Comparison of ENCODE assay signal across 28 mouse cellular contexts in the genomic region with DNA sequence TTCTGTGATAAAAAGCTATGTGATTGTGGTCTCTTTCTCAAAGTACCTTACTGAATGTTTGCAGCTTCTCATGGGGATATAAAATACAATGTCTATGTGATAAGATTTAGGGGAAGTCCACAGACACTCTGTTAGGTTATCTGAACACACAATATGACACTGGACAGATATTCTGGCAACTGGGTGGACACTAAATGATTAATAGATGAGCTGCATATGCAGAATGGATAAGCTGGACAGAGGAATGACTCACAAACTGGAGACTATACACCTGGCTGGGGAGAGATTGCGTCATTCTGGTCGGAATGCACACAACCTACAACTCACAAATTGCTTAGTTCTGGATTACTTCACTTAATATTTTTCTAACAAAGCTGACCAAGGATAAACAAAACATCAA. TPM values are rescaled to one million over a fixed set of nuclear protein-coding genes. Genes with fewer than 3 reads are reported as not detected.
A peak's percentile ranks its signal among the peaks of the same experiment; 100 is the strongest.
DNase-seq lines count a peak whose midpoint lies in the region; ATAC-seq and TF ChIP-seq lines count a peak whose summit lies in the region.
"Had no signal": no experiment of that assay in that cellular context is flagged by ENCODE, and none has a peak within 500 bp of the region (broad histone marks: within the 10 kb centered on the region; RNA-seq: fewer than 3 reads in every experiment).

No protein-coding gene starts in this region.

- H3K27me3 ChIP-seq in liver, embryonic 11.5 days (replicated peaks; ENCODE audit: control insufficient read depth, insufficient read depth, low read length) = no peaks in the 10 kb centered on the region
- no peaks in the 10 kb centered on the region for H3K27me3 ChIP-seq in liver, postnatal 0 days (ENCODE audit: insufficient read depth, low read length)
- no peaks in the 10 kb centered on the region for H3K27me3 ChIP-seq in liver, embryonic 16.5 days (ENCODE audit: control insufficient read depth, insufficient read depth, low read depth, low read length)
- H3K27me3 ChIP-seq in midbrain, embryonic 11.5 days (ENCODE audit: control insufficient read depth, insufficient read depth, low read length) = peaks cover 2% of the 10 kb centered on the region
- H3K27me3 ChIP-seq: CH12.LX; embryonic facial prominence, embryonic 15.5 days; forebrain, embryonic 12.5 days; hindbrain, embryonic 15.5 days; limb, embryonic 15.5 days; megakaryocyte, embryonic 14.5 days had no signal

- H3K9ac ChIP-seq in liver, embryonic 11.5 days (ENCODE audit: low read depth, low read length) = no peak overlapping the region
- no peak overlapping the region for H3K9ac ChIP-seq in liver, postnatal 0 days (replicated peaks)
- H3K9ac ChIP-seq in liver, embryonic 16.5 days (ENCODE audit: low read depth, low read length) = no peak overlapping the region
- H3K9ac ChIP-seq in midbrain, embryonic 11.5 days (ENCODE audit: low read length) = no peak overlapping the region
- H3K9ac ChIP-seq: embryonic facial prominence, embryonic 15.5 days; forebrain, embryonic 12.5 days; hindbrain, embryonic 15.5 days; limb, embryonic 15.5 days had no signal

- 0 out of 2 replicates have a peak, but pooled peaks cover 4% of the 10 kb centered on the region for H3K4me1 ChIP-seq in liver, embryonic 11.5 days (replicated peaks; ENCODE audit: control insufficient read depth, insufficient read depth, low read length)
- H3K4me1 ChIP-seq in liver, postnatal 0 days (ENCODE audit: insufficient read depth) = peaks cover 12% of the 10 kb centered on the region
- peaks cover 18% of the 10 kb centered on the region for H3K4me1 ChIP-seq in liver, embryonic 16.5 days (ENCODE audit: control insufficient read depth, low read depth, low read length)
- H3K4me1 ChIP-seq in midbrain, embryonic 11.5 days (ENCODE audit: control insufficient read depth, insufficient read depth, low read length) = peaks cover 11% of the 10 kb centered on the region
- H3K4me1 ChIP-seq: embryonic facial prominence, embryonic 10.5 days; hindbrain, embryonic 10.5 days; limb, embryonic 10.5 days had no signal

- H3K9me3 ChIP-seq in liver, embryonic 11.5 days (ENCODE audit: control insufficient read depth, low read length) = no peaks in the 10 kb centered on the region
- no peaks in the 10 kb centered on the region for H3K9me3 ChIP-seq in liver, postnatal 0 days (ENCODE audit: low read length)
- no peaks in the 10 kb centered on the region for H3K9me3 ChIP-seq in liver, embryonic 16.5 days (replicated peaks; ENCODE audit: control insufficient read depth, low read length)
- no peaks in the 10 kb centered on the region for H3K9me3 ChIP-seq in midbrain, embryonic 11.5 days (ENCODE audit: control insufficient read depth, low read length)
- H3K9me3 ChIP-seq: embryonic facial prominence, embryonic 10.5 days; embryonic facial prominence, embryonic 15.5 days; forebrain, embryonic 12.5 days; hindbrain, embryonic 10.5 days; hindbrain, embryonic 15.5 days; limb, embryonic 10.5 days; limb, embryonic 15.5 days; megakaryocyte, embryonic 14.5 days had no signal

- peaks cover 16% of the 10 kb centered on the region for H3K36me3 ChIP-seq in liver, embryonic 11.5 days (ENCODE audit: control insufficient read depth, insufficient read depth, low read length)
- peaks cover 42% of the 10 kb centered on the region for H3K36me3 ChIP-seq in liver, postnatal 0 days (replicated peaks; ENCODE audit: insufficient read depth, low read length)
- peaks cover 22% of the 10 kb centered on the region for H3K36me3 ChIP-seq in liver, embryonic 16.5 days (ENCODE audit: control insufficient read depth, insufficient read depth)
- H3K36me3 ChIP-seq in midbrain, embryonic 11.5 days (ENCODE audit: control insufficient read depth, insufficient read depth, low read length) = peaks cover 12% of the 10 kb centered on the region

- no peak overlapping the region for H3K4me3 ChIP-seq in liver, embryonic 11.5 days (ENCODE audit: low read depth, low read length)
- no peak overlapping the region for H3K4me3 ChIP-seq in liver, postnatal 0 days (ENCODE audit: low read depth, low read length)
- no peak overlapping the region for H3K4me3 ChIP-seq in liver, embryonic 16.5 days (ENCODE audit: low read depth, low read length)
- H3K4me3 ChIP-seq in midbrain, embryonic 11.5 days (ENCODE audit: low read depth, low read length) = no peak overlapping the region
- H3K4me3 ChIP-seq: embryonic facial prominence, embryonic 10.5 days; embryonic facial prominence, embryonic 15.5 days; forebrain, embryonic 12.5 days; hindbrain, embryonic 10.5 days; hindbrain, embryonic 15.5 days; limb, embryonic 10.5 days; limb, embryonic 15.5 days had no signal

- TF ChIP-seq CTCF in liver, postnatal 0 days (IDR thresholded peaks at IDR 0.05; ENCODE audit: low read depth) = no peak

- no peak for DNase-seq in liver, embryonic 11.5 days (ENCODE audit: low spot score)
- no peak for DNase-seq in liver, postnatal 0 days
- DNase-seq in midbrain, embryonic 11.5 days (ENCODE audit: low spot score, missing footprints) = no peak
- DNase-seq in right cerebral cortex, adult 18-20 months = no peak
- DNase-seq in adrenal gland, adult (ENCODE audit: inconsistent age in 2 of 2, low spot score in 1 of 2) = no peak
- DNase-seq: adrenal gland, postnatal 25 days; cerebellum, adult 18-20 months; cerebellum, postnatal 14 days; gastrocnemius, postnatal 14 days; heart, postnatal 14 days; kidney, adult 2 months; layer of hippocampus, postnatal 36 days; lung, postnatal 36 days; midbrain, embryonic 14.5 days; right cerebral cortex, postnatal 4 days had no signal

- H3K27ac ChIP-seq in liver, embryonic 11.5 days (ENCODE audit: low read depth, low read length) = no peak overlapping the region
- H3K27ac ChIP-seq in liver, postnatal 0 days (ENCODE audit: low read depth) = no peak overlapping the region
- no peak overlapping the region for H3K27ac ChIP-seq in liver, embryonic 16.5 days (ENCODE audit: low read length)
- no peak overlapping the region for H3K27ac ChIP-seq in midbrain, embryonic 11.5 days (ENCODE audit: low read depth, low read length)
- H3K27ac ChIP-seq: embryonic facial prominence, embryonic 10.5 days; embryonic facial prominence, embryonic 15.5 days; forebrain, embryonic 12.5 days; hindbrain, embryonic 10.5 days; hindbrain, embryonic 15.5 days; kidney, postnatal 0 days; limb, embryonic 10.5 days; limb, embryonic 15.5 days had no signal

- WGBS in liver, embryonic 11.5 days = 78% methylated on average over 2 of the region's 2 CpGs
- 70% methylated on average over 2 of the region's 2 CpGs for WGBS in liver, postnatal 0 days (ENCODE audit: insufficient replicate concordance)
- WGBS in liver, embryonic 16.5 days (ENCODE audit: insufficient replicate concordance) = 52% methylated on average over 2 of the region's 2 CpGs
- WGBS in midbrain, embryonic 11.5 days = 97% methylated on average over 2 of the region's 2 CpGs

- TF ChIP-seq EP300 in liver, postnatal 0 days (IDR thresholded peaks at IDR 0.05; ENCODE audit: low read depth) = no peak

- ATAC-seq in liver, embryonic 11.5 days (replicated peaks; ENCODE audit: low FRiP score) = peak; percentile 56
- ATAC-seq in liver, postnatal 0 days = no peak
- peak; percentile 31; the same call in 1 of the 2 replicates for ATAC-seq in common myeloid progenitor, adult 5-6 weeks (replicated peaks; ENCODE audit: low read depth, poor library complexity, severe bottlenecking)
- ATAC-seq in liver, embryonic 16.5 days (ENCODE audit: low read depth) = peak; percentile 64
- no peak for ATAC-seq in midbrain, embryonic 11.5 days (ENCODE audit: low FRiP score)
- ATAC-seq: inflammation-experienced regulatory T-cells, adult 6 months had no signal

- H3K4me2 ChIP-seq in liver, embryonic 11.5 days = no peak overlapping the region
- H3K4me2 ChIP-seq in liver, postnatal 0 days (ENCODE audit: low read depth, low read length) = no peak overlapping the region
- no peak overlapping the region for H3K4me2 ChIP-seq in liver, embryonic 16.5 days (ENCODE audit: low read depth, low read length)
- H3K4me2 ChIP-seq in midbrain, embryonic 11.5 days = no peak overlapping the region
- H3K4me2 ChIP-seq: embryonic facial prominence, embryonic 15.5 days; forebrain, embryonic 12.5 days; hindbrain, embryonic 15.5 days; limb, embryonic 15.5 days had no signal

RNA-seq across cellular contexts. Expression of a gene that starts 10.6 kb away (rescaled TPM):
- polyA plus RNA-seq in liver, embryonic 11.5 days (2014; fragmentation: Nextera tagmentation; extraction: Ambion mirVana) = 28.9 and 32.2 TPM in 2 replicates
- polyA plus RNA-seq in liver, postnatal 0 days (2015; fragmentation: Nextera tagmentation; extraction: Ambion mirVana) = 11.4 and 13.4 TPM in 2 replicates
- total RNA-seq in common myeloid progenitor, adult 5-6 weeks (2017) = 35.4 and 44.0 TPM in 2 replicates
- polyA plus RNA-seq in liver, embryonic 16.5 days (2015; fragmentation: Nextera tagmentation; extraction: Ambion mirVana) = 17.3 and 19.2 TPM in 2 replicates
- 58.2 and 61.1 TPM in 2 replicates for polyA plus RNA-seq in midbrain, embryonic 11.5 days (2014; fragmentation: Nextera tagmentation; extraction: Ambion mirVana)

Comparison
In these comparisons a context has a peak if more than half of its experiments do, and no peak if none do; other contexts are left out.
1. ATAC-seq: peak in liver, embryonic 11.5 days (single experiment), common myeloid progenitor, adult 5-6 weeks (single experiment) and liver, embryonic 16.5 days (single experiment); none in liver, postnatal 0 days (single experiment) and midbrain, embryonic 11.5 days (single experiment).